Mouse (Mus musculus) midbrain, embryonic 16.5 days (tissue): ENCODE data around the gene Pole3. TPM values are rescaled to one million over a fixed set of nuclear protein-coding genes. Genes with fewer than 3 reads are reported as not detected.

Experiments
- ATAC-seq: fragments of 200-750 bp; cut with Nextera tagmentation; 2 replicates; pipeline ENCODE4 v1.8.0; 2017; ENCODE audit warnings: moderate TSS enrichment
- H3K27ac ChIP-seq: fragments of 300-500 bp; sonication (generic); 2 replicates; pipeline ENCODE4 v1.5.1; 2014; ENCODE audit warnings: mild to moderate bottlenecking, low read length, mixed read lengths
- H3K27me3 ChIP-seq: fragments of 300-500 bp; sonication (generic); 2 replicates; pipeline ENCODE4 v1.6.1; 2014; ENCODE audit warnings: low read depth, low read length, mixed read lengths; ENCODE audit not compliant: control insufficient read depth, insufficient read depth
- H3K36me3 ChIP-seq: fragments of 300-500 bp; sonication (generic); 2 replicates; pipeline ENCODE4 v1.6.1; 2014; ENCODE audit warnings: mild to moderate bottlenecking, low read length, moderate library complexity, mixed read lengths; ENCODE audit not compliant: control insufficient read depth, insufficient read depth
- H3K4me1 ChIP-seq: fragments of 300-500 bp; sonication (generic); 2 replicates; pipeline ENCODE4 v1.6.1; 2014; ENCODE audit warnings: mild to moderate bottlenecking, low read length, mixed read lengths; ENCODE audit not compliant: control insufficient read depth, insufficient read depth
- H3K4me2 ChIP-seq: fragments of 300-500 bp; sonication (generic); 2 replicates; pipeline ENCODE4 v1.6.1; 2014; ENCODE audit warnings: mild to moderate bottlenecking, low read length, mixed read lengths
- H3K4me3 ChIP-seq: fragments of 300-500 bp; sonication (generic); 2 replicates; pipeline ENCODE4 v1.5.1; 2014; ENCODE audit warnings: low read depth, mild to moderate bottlenecking, low read length, moderate library complexity, mixed read lengths
- H3K9ac ChIP-seq: fragments of 300-500 bp; sonication (generic); 2 replicates; pipeline ENCODE4 v1.6.1; 2014; ENCODE audit warnings: low read depth, low read length, mixed read lengths
- H3K9me3 ChIP-seq: fragments of 300-500 bp; sonication (generic); replicated peaks from 2 replicates; pipeline ENCODE4 v1.6.1; 2014; ENCODE audit warnings: mild to moderate bottlenecking, low read length, mixed read lengths; ENCODE audit not compliant: control insufficient read depth, poor library complexity, severe bottlenecking
- WGBS: fragments of 180-500 bp; shearing (Covaris S2); extraction: QIAGEN DNeasy Blood & Tissue Kit; methylation state at CpG from one replicate; pipeline ENCODE4 v1.1.7; 2014; 5-methylcytosine and 5-hydroxymethylcytosine counted together
- polyA plus RNA-seq: library from polyadenylated mRNA; unstranded; fragments of >200 nt; fragmentation: Nextera tagmentation; extraction: Ambion mirVana; gene quantifications from 2 replicates; pipeline ENCODE4 v1.2.1, GENCODE M21; 2015

Gene Pole3
- polyA plus RNA-seq, 1 experiment from 2014 or later, result 57.9 TPM

DNA sequence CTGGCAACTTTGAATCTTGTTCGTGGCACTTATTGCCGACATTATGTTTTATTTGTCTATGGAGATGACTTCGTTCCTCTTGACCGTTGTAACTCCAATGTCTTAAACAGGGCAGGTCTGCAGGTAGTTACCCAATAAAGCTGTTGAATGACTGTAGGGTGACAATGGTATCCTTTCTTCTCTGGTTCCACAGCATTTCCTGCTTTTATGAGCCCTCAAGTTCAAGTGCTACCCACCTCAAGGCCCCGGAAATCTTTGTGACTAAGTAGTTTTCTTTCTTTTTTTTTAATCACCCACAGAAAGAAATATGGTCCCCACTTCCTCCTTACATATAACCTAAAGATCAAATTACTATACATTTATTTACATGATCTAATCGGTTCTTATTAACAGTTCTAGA lies 49.1 kb downstream of the Pole3 start:
- WGBS, result 95% methylated on average over 6 of the region's 6 CpGs
- Histone ChIP-seq H3K4me3 (no peak overlapping the region), H3K9me3 (no peaks in the 10 kb centered on the region), H3K9ac (no peak overlapping the region), H3K27ac (no peak overlapping the region), H3K4me1 (peaks cover 8% of the 10 kb centered on the region), H3K27me3 (peaks cover 5% of the 10 kb centered on the region; the same call in 1 of the 2 replicates), H3K4me2 (no peak overlapping the region), H3K36me3 (no peaks in the 10 kb centered on the region)
- ATAC-seq, result no peak

DNA sequence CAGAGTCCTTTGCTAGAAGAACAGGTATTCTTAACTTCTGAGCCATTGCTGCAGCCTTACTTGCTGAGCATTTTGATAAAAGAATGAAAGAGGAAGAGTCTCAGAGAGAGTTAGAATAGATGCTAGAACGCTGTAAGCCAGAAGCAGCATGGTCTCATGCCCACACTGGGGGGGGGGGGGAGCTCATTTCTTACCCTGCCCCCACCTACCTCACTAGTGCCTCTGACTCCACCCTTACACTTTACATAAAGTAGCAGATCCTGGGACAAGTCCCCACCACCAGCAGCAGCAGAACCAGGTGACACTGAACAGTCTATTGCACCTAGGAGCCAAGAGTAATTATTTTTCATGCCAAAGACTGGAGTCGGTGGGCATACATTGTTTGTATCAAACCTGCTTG lies 49.7 kb downstream of the Pole3 start:
- no peak overlapping the region for H3K9ac ChIP-seq
- no peaks in the 10 kb centered on the region for H3K36me3 ChIP-seq
- no peak overlapping the region for H3K27ac ChIP-seq
- peaks cover 5% of the 10 kb centered on the region; the same call in 1 of the 2 replicates for H3K27me3 ChIP-seq
- H3K4me2 ChIP-seq, result no peak overlapping the region
- ATAC-seq, result no peak
- peaks cover 10% of the 10 kb centered on the region for H3K4me1 ChIP-seq
- no peaks in the 10 kb centered on the region for H3K9me3 ChIP-seq
- WGBS, result 77% methylated on average over 2 of the region's 2 CpGs
- H3K4me3 ChIP-seq, result no peak overlapping the region

Other genes with a start within 250 kb of the Pole3 start
- gene Fkbp15, start 164.5 kb downstream of the Pole3 start, polyA plus RNA-seq, result 21.4 and 21.9 TPM in 2 replicates
- gene Slc31a1, start 164.3 kb downstream of the Pole3 start, polyA plus RNA-seq, result 36.8 and 37.7 TPM in 2 replicates
- 75.1 and 76.4 TPM in 2 replicates for gene Cdc26, start 116.4 kb downstream of the Pole3 start, polyA plus RNA-seq
- 14.5 and 16.3 TPM in 2 replicates for gene Prpf4, start 116.3 kb downstream of the Pole3 start, polyA plus RNA-seq
- gene Rnf183, start 89.8 kb downstream of the Pole3 start, polyA plus RNA-seq, result 0.13 TPM in 1 of 2 replicates, not detected in the other
- gene Wdr31, start 54.2 kb downstream of the Pole3 start, polyA plus RNA-seq, result 15.5 and 17.3 TPM in 2 replicates
- 0.85 and 1.1 TPM in 2 replicates for gene Bspry, start 45.0 kb downstream of the Pole3 start, polyA plus RNA-seq
- gene Hdhd3, start 21.6 kb downstream of the Pole3 start, polyA plus RNA-seq, result 12.7 and 13.8 TPM in 2 replicates
- 70.6 and 76.7 TPM in 2 replicates for gene Alad, start 5.2 kb downstream of the Pole3 start, polyA plus RNA-seq
- 0.49 and 0.91 TPM in 2 replicates for gene 4933430I17Rik, start 301 bp upstream of the Pole3 start, polyA plus RNA-seq
- gene Rgs3, start 34.8 kb upstream of the Pole3 start, polyA plus RNA-seq, result 66.9 and 82.1 TPM in 2 replicates